Mouse (Mus musculus) embryonic facial prominence, embryonic 14.5 days (tissue): ENCODE results near the gene Zc3h18. TPM values are rescaled to one million over a fixed set of nuclear protein-coding genes. Genes with fewer than 3 reads are reported as not detected.

ENCODE experiments used
- ATAC-seq: fragments of 200-750 bp; cut with Nextera tagmentation; 2 replicates; pipeline ENCODE4 v1.8.0; 2017; ENCODE audit warnings: low read depth, moderate number of reproducible peaks, moderate TSS enrichment
- DNase-seq: peaks from one replicate; pipeline ENCODE4 v3.0.0-alpha.2; 2015; ENCODE audit warnings: low spot score
- H3K27ac ChIP-seq: fragments of 300-500 bp; sonication (generic); replicated peaks from 2 replicates; pipeline ENCODE4 v1.5.1; 2014; ENCODE audit warnings: low read depth, mild to moderate bottlenecking, low read length, moderate library complexity
- H3K27me3 ChIP-seq: fragments of 300-500 bp; sonication (generic); replicated peaks from 2 replicates; pipeline ENCODE4 v1.6.1; 2014; ENCODE audit warnings: low read length; ENCODE audit not compliant: control insufficient read depth, insufficient read depth
- H3K36me3 ChIP-seq: fragments of 300-500 bp; sonication (generic); 2 replicates; pipeline ENCODE4 v1.6.1; 2014; ENCODE audit warnings: low read length, mixed read lengths; ENCODE audit not compliant: control insufficient read depth, insufficient read depth
- H3K4me1 ChIP-seq: fragments of 300-500 bp; sonication (generic); 2 replicates; pipeline ENCODE4 v1.6.1; 2014; ENCODE audit warnings: antibody characterized with exemption, low read length; ENCODE audit not compliant: control insufficient read depth, insufficient read depth
- H3K4me2 ChIP-seq: fragments of 300-500 bp; sonication (generic); 2 replicates; pipeline ENCODE4 v1.6.1; 2014; ENCODE audit warnings: low read depth, mild to moderate bottlenecking, low read length, moderate library complexity, mixed read lengths
- H3K4me3 ChIP-seq: fragments of 300-500 bp; sonication (generic); 2 replicates; pipeline ENCODE4 v1.5.1; 2014; ENCODE audit warnings: low read depth, mild to moderate bottlenecking, low read length
- H3K9ac ChIP-seq: fragments of 300-500 bp; sonication (generic); 2 replicates; pipeline ENCODE4 v1.6.1; 2014; ENCODE audit warnings: low read depth, mild to moderate bottlenecking, low read length, moderate library complexity, mixed read lengths
- H3K9me3 ChIP-seq: fragments of 300-500 bp; sonication (generic); 2 replicates; pipeline ENCODE4 v1.6.1; 2016; ENCODE audit warnings: low read length; ENCODE audit not compliant: control insufficient read depth
- WGBS: fragments of 180-500 bp; shearing (Covaris S2); extraction: QIAGEN DNeasy Blood & Tissue Kit; methylation state at CpG from one replicate; pipeline ENCODE4 v1.1.7; 2014; 5-methylcytosine and 5-hydroxymethylcytosine counted together
- polyA plus RNA-seq: library from polyadenylated mRNA; unstranded; fragments of >200 nt; fragmentation: Nextera tagmentation; extraction: Ambion mirVana; gene quantifications from 2 replicates; pipeline ENCODE4 v1.2.1, GENCODE M21; 2014

The Zc3h18 gene
- polyA plus RNA-seq, 1 experiment from 2014 or later: 30.9 TPM

DNA sequence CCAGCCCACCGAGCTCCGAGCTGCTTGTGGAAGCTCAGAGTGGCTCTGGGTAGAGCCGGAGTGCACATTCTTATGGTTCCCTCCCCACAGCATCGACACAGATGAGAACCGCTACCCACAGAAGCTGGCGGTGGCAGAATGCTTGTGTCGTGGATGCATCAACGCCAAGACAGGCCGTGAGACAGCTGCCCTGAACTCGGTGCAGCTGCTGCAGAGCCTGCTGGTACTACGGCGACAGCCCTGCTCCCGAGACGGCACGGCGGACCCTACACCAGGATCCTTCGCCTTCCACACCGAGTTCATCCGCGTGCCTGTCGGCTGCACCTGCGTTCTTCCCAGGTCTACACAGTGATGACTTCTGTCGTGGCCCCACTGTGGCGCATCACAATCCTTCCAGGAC, 46.8 kb downstream of the Zc3h18 start:
- Histone ChIP-seq H3K4me3 (no peak overlapping the region), H3K27me3 (no peaks in the 10 kb centered on the region), H3K9me3 (no peaks in the 10 kb centered on the region), H3K9ac (no peak overlapping the region), H3K36me3 (peaks cover 13% of the 10 kb centered on the region; the same call in 1 of the 2 replicates), H3K4me1 (no peaks in the 10 kb centered on the region), H3K27ac (no peak overlapping the region), H3K4me2 (no peak overlapping the region)
- DNase-seq (no peak), ATAC-seq (no peak)
- WGBS: 89% methylated on average over 24 of the region's 24 CpGs

DNA sequence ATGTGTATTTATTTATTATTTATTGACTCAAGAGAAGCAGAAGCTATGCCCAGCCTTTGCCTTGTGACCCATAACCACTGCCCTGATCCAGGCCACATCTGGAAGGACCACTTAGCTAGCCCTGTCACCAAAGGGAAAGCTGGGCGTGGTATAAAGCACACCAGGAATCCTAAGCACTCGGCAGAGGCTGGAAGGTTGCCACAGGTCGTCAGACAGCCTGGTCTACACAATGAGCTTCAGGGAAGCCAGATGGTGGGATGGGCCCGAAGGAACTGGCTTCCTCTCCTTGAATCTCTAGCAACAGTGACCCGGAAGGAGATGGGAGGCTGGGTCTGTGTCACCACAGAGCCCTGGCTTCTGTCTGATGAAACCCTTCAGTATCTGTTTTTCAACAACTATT, 47.2 kb downstream of the Zc3h18 start:
- Histone ChIP-seq H3K4me2 (no peak overlapping the region), H3K9ac (no peak overlapping the region), H3K27me3 (no peaks in the 10 kb centered on the region), H3K9me3 (no peaks in the 10 kb centered on the region), H3K36me3 (0 out of 2 replicates have a peak, but pooled peaks cover 9% of the 10 kb centered on the region), H3K4me3 (no peak overlapping the region), H3K4me1 (no peaks in the 10 kb centered on the region), H3K27ac (no peak overlapping the region)
- WGBS: 44% methylated on average over 4 of the region's 5 CpGs
- ATAC-seq: no peak
- DNase-seq: peak; percentile 35

DNA sequence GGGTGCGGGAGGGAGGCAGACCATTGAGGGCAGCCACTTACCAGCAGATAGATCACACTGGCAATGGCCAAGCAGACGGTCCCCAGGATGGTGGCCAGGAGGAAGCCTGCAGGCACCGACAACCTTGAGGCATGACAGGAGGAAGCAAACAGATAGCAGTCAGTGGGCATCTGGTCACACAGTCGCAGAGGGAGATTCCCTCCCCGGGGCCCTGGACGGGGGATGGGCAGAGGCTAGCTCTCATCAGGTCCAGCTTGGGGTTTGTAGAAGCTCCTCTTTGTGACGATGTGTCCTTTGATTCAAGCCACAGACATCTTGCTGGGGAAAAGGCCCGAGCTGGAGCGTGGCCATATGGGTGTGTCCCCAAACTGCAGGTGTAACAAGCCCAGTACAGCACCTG, 49.7 kb downstream of the Zc3h18 start:
- H3K9me3 ChIP-seq: no peaks in the 10 kb centered on the region
- no peak overlapping the region for H3K9ac ChIP-seq
- ATAC-seq (no peak), DNase-seq (no peak)
- 0 out of 2 replicates have a peak, but pooled peaks cover 5% of the 10 kb centered on the region for H3K36me3 ChIP-seq
- no peaks in the 10 kb centered on the region for H3K4me1 ChIP-seq
- H3K27ac ChIP-seq: no peak overlapping the region
- no peak overlapping the region for H3K4me2 ChIP-seq
- 83% methylated on average over 9 of the region's 9 CpGs for WGBS
- H3K4me3 ChIP-seq: no peak overlapping the region
- no peaks in the 10 kb centered on the region for H3K27me3 ChIP-seq

DNA sequence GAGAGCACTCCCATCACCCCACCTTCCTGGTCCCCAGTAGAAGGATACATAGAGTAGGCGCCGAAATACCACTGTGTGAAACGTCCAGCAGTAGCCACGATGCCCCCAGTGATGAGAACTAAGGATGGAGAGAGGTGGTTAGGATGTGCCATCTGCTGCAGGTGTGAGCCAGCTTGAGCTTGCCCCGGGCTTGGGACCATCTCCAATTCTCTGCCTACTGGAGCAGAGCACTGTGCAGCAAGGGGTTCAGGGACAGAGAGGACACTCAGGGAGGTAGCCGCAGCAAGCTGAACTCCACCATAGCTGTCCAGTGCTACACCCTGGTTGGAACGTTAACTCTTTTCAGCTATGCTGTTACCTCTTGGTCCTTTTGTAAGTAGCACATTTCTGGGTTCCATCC, 51.2 kb downstream of the Zc3h18 start:
- H3K27ac ChIP-seq: no peak overlapping the region
- H3K36me3 ChIP-seq: 0 out of 2 replicates have a peak, but pooled peaks cover 5% of the 10 kb centered on the region
- WGBS: 86% methylated on average over 7 of the region's 7 CpGs
- peaks cover 7% of the 10 kb centered on the region for H3K4me1 ChIP-seq
- ATAC-seq (no peak), DNase-seq (no peak)
- no peaks in the 10 kb centered on the region for H3K27me3 ChIP-seq
- H3K4me3 ChIP-seq: no peak overlapping the region
- no peaks in the 10 kb centered on the region for H3K9me3 ChIP-seq
- H3K9ac ChIP-seq: no peak overlapping the region
- no peak overlapping the region for H3K4me2 ChIP-seq

DNA sequence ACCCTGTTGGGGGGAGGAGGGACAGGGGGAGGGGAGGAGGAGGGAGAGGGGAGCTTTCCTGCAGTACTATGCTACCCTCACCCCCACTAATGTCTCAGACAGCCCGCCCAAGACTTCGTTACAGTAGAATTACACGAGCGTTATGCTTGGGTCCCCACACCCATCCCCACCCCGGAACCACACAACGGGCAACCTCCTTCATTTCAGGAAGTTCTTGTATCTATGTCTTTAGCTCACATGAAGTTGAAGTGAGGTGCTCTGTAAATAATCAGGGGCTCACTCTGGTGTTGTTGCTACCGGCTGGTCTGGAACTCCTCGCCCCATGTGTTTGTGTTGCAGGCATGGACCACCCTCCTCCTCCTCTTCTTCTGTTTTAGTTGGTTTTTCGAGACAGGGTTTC, 51.8 kb downstream of the Zc3h18 start:
- no peak overlapping the region for H3K4me2 ChIP-seq
- no peak overlapping the region for H3K9ac ChIP-seq
- H3K4me3 ChIP-seq: no peak overlapping the region
- no peak overlapping the region for H3K27ac ChIP-seq
- H3K9me3 ChIP-seq: no peaks in the 10 kb centered on the region
- ATAC-seq: no peak
- 89% methylated on average over 9 of the region's 9 CpGs for WGBS
- no peak for DNase-seq
- H3K4me1 ChIP-seq: peaks cover 7% of the 10 kb centered on the region
- H3K27me3 ChIP-seq: no peaks in the 10 kb centered on the region
- H3K36me3 ChIP-seq: 0 out of 2 replicates have a peak, but pooled peaks cover 5% of the 10 kb centered on the region

DNA sequence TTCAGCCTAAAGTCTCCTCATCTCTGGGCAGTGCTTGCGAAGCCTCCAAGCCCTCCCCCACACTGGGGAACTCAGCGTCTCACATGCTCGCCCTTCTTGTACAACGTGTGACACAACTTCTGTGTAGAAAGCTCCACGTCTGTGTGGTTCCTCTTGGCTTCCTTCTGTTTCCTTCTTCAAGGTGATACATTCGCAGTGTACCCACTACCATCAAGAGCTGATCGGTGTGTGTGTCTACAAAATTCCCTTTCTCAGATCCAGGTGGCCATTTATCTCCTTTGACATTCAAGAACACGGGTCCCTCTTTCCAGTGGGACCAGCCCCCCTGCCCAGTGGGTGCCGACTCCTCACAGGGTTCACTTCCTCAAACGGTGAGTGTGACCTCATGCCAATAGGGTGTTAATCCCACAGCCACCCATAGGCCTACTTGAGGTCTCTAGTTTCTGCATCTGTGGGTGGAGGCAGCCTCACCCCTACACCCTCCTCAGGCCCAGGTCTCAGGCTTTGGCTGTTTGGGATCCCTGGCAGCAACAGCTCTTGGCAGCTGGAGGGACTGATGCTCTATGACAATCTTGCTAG, 53.7 kb downstream of the Zc3h18 start:
- H3K4me2 ChIP-seq: no peak overlapping the region
- H3K4me3 ChIP-seq: no peak overlapping the region
- peaks cover 17% of the 10 kb centered on the region for H3K36me3 ChIP-seq
- H3K27me3 ChIP-seq: no peaks in the 10 kb centered on the region
- no peak overlapping the region for H3K9ac ChIP-seq
- 84% methylated on average over 10 of the region's 10 CpGs for WGBS
- peaks cover 7% of the 10 kb centered on the region for H3K4me1 ChIP-seq
- DNase-seq: no peak
- no peak for ATAC-seq
- H3K27ac ChIP-seq: no peak overlapping the region
- H3K9me3 ChIP-seq: no peaks in the 10 kb centered on the region

DNA sequence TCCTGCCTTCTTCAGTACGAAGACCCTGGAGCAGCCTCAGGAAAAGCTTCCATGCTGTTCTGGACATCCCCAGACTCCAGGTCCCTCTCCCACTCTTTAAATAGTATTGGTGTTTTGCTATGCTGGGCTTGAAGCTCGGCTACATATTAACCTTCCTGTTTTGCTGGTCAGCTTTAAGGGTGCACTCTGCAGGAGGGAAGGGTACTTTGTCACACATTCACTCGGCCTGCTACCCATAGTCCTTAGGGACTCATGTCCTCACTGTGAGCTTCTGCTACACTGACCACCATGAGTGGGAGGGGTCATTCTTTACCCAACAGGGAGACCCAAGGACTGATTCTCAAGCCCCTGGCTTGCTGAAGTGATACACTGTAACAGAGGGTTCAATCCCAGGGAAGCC, 54.2 kb downstream of the Zc3h18 start:
- ATAC-seq (no peak), DNase-seq (no peak)
- peaks cover 18% of the 10 kb centered on the region for H3K36me3 ChIP-seq
- H3K9me3 ChIP-seq: no peaks in the 10 kb centered on the region
- peaks cover 7% of the 10 kb centered on the region for H3K4me1 ChIP-seq
- 83% methylated on average over 3 of the region's 3 CpGs for WGBS
- no peak overlapping the region for H3K9ac ChIP-seq
- no peak overlapping the region for H3K4me3 ChIP-seq
- H3K4me2 ChIP-seq: no peak overlapping the region
- H3K27me3 ChIP-seq: no peaks in the 10 kb centered on the region
- H3K27ac ChIP-seq: no peak overlapping the region

DNA sequence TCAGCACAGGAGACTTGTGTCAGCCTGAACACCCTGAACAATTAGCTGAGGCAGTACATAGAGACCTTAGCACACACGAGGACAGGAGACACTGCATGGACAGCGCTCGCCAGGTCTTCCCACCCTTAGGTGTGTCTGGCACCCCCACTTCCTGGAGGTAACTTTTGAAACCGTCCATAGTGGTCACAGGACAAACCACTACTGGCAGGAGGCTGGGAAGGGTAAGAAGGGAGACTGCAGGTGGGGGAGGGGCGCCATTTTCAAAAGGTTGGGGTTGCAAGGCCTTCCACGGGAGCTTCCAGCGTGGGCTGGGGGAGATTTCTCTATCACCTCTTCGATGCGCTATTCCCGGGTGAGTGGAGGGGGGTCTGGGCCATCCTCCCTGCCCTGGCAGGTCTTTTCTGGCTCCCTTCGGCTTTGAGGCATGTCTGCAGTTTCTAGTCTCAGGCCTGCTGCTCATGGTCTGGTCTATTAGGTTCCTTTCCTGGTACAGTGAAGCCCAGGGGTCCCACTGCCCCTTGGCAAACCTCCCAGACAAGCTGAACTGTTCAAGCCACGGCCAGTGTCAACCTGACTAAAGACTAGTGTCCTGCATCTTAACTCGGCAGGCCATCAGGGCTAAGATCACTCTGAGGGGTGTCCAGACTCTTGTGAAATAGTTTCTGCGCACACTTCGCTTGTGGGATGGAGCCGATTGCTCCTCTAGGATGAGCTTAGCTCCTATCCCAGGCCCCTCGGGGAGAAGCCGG, 55.5 kb downstream of the Zc3h18 start:
- 50% methylated on average over 14 of the region's 18 CpGs for WGBS
- no peak for DNase-seq
- peak overlapping the region; percentile 51 for H3K4me3 ChIP-seq
- peaks cover 7% of the 10 kb centered on the region for H3K4me1 ChIP-seq
- ATAC-seq: no peak; the same call in 1 of the 2 replicates
- H3K4me2 ChIP-seq: peak overlapping the region; percentile 77
- H3K27ac ChIP-seq: peak overlapping the region; percentile 53; the same call in 1 of the 2 replicates
- no peaks in the 10 kb centered on the region for H3K9me3 ChIP-seq
- peak overlapping the region; percentile 75 for H3K9ac ChIP-seq
- peaks cover 29% of the 10 kb centered on the region for H3K36me3 ChIP-seq
- no peaks in the 10 kb centered on the region for H3K27me3 ChIP-seq
